Mouse (Mus musculus): ENCODE results near the gene Frmpd4. TPM values are rescaled to one million over a fixed set of nuclear protein-coding genes. Genes with fewer than 3 reads are reported as not detected.

The Frmpd4 gene
- polyA plus RNA-seq (2012; ENCODE audit: low replicate concordance): not detected in 2 replicates

DNA sequence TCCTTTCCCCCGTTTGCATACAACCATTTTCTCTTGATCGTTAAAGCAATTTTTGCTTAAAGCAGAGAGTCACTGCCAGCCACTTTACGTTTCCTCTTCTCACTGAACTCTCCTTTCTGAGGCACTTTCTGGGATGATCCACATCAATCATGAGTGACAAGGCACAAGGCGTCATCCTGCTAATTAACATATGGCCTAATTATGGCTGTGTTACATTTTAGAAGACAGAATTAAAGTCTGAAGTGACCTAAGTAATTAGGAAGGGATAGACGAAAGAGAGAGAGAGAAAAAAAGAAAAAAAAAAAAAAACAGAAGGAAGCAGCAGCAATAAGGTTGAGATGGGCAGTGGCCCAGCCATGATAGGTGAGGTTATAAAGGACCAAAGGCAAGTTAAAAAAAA, at the start of gene Frmpd4:
Gene Frmpd4 (minus strand): TSS at position 101 of the 400 bp plus-strand sequence.

Other genes with a start within 250 kb of the Frmpd4 start
- gene Msl3, start 96.7 kb upstream of the Frmpd4 start, polyA plus RNA-seq (2012; ENCODE audit: low replicate concordance): 0.84 and 23.6 TPM in 2 replicates
- 3.8 and 10.4 TPM in 2 replicates for gene Arhgap6, start 217.9 kb upstream of the Frmpd4 start, polyA plus RNA-seq (2012; ENCODE audit: low replicate concordance)